Mouse (Mus musculus): ENCODE results near the gene Ahcyl2.
A peak's percentile ranks its signal among the peaks of the same experiment; 100 is the strongest.

Ahcyl2 gene

DNA sequence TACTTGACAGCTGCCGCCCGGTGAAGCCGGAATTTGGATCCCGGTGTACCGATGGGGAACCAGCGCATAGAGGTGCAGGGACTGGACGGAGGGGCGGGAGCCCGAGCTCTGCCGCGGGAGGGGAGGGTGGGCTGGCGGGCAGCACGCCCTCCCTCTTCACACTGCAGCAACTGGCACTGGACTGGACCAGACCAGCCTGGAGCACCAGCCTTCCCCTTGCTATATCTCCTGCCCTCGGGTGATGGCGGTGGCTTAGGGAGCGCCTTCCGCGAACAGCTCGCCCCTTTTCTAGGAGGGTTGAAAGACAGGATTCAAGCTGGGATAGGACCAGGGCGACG lies 149.5 kb downstream of the Ahcyl2 start:
- DNase-seq, result no peak

DNA sequence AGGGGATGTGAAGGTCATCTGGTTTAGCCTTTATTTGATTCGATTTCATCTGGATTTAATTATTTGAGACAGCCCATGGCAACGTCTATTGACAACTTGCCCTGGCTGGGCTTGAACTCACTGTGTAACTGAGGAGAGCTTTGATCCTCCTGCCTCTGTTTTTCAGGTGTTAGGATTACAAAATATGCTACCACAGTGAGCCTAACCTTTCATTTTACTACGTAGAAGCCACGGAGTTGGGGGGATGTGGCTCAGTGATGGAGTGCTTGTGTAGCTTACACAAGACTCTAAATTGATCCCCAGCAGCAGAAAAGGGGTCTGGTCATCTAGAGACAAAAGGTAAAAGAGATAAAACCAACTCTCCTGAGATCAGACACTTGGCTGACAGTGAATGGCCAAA lies 150.1 kb downstream of the Ahcyl2 start:
- no peak for DNase-seq

DNA sequence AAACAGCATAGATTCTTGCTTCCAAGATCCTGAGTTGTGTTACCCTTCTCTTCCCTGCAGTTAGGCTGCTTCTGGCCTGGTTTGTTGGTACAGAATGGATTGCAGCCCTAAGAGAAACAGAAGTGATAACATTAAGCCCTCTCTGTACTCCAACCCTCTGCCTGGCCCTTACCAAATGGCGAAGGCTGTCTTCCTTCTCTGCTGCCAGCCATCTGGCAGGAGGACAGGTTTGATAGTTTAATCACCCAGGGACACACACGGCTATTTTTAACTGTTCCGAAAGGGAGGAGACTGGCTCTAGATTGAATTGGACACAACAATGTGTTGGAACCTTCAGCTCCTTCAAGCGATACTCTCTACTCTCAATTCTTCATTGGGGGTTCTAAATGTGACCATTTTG lies 155.7 kb downstream of the Ahcyl2 start:
- DNase-seq, result peak; percentile 85

DNA sequence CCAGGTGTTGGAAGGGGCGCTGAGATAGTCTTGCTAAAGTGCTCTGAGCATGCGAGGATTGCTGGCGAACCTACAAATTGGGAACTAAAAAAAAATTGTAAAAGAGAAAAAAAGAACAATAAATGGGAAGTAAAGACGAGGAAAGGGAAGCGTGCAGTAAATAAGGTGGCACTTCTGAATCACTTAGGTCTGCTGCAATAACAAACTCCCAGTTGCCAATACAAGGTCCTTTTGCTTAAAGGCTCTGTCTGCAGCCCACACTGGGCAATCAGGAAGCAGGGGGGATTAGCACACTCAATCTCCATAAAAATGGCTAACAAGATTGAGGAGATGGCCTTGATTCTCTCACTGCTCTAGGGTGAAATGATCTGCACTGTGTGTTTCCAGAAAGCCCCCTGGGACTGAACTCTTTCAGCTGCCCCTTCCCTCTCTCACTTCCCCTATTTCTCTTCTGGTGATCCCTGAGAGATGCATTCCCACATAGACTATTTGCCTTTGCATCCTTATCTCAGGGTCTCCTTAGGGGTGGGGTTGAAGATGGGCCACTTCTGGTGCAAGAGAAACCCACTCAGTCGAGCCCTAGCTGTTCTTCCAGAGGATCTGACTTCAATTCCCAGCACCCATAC lies 157.9 kb downstream of the Ahcyl2 start:
- DNase-seq, result no peak

DNA sequence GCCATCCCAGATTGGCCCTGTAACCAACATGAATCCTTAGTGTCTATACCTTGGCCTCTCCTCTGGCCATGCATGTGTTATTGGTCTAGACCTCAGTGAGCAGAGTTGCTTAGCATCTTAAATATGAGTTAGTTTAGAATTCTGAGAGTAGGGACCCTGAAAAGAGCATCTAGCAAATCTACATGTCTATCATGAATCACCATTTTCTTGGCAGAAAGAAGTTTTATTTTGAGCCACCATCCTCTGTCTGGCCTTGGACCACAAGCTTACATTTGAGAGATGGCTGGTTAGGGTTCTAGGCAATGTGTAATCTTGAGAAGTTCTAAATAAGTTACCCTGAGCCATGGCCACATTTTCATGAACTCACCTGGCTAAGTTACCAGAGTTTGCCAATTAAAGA lies 162.3 kb downstream of the Ahcyl2 start:
- no peak for DNase-seq

DNA sequence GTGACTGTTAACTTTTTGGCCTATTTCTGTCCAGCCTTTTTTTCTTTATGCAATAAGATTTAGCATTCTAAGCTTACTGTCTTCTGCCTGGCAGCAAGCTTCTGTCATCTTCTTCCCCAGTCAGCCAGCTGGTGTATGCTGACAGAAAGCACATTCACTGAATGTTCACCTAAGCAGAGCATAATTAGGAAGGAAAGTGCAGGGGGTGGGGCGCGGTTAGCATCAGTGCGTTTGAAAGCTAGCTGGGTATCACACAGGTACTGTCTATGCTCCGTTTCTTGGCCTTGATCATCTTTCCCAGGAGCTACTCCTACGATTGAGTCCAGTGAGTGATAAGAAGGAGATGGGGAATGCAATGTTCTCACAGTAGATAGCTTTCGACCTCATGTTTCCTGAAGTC lies 162.9 kb downstream of the Ahcyl2 start:
- DNase-seq, result no peak

DNA sequence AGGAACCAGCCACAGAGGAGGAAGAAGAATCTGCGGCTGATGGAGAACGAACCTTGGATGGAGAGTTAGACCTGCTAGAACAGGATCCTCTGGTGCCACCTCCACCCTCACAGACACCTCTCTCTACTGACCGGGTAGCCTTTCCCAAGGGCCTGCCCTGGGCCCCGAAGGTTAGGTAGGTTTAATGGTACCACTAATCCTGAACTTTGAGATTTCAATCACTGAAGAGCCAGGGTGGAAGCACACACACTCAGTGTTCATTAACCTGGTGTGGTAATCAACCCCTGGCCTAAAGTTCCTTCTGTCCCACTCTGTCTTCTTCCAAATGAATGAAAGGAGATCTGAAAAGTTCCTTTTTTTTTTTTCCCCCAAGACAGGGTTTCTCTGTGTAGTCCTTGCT lies 163.4 kb downstream of the Ahcyl2 start:
- DNase-seq, result no peak

DNA sequence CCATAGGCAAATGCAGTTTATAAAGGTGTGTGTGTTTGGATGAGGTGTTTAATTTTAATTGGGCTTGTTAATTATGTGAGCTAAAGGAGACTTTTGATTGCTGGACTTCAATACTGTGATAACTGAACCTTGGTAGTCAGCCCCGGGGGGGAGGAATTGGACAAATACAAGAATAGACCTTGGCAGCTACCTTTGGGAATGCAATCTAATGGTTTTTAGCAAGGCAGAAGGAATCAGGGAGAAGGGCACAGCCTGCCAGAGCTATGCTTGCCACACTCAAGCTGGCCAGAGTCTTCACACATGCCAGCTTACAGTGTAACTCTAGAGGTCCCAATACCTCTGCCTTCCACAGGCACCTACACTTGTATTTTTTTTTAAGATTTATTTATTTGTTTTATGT lies 167.9 kb downstream of the Ahcyl2 start:
- no peak for DNase-seq

DNA sequence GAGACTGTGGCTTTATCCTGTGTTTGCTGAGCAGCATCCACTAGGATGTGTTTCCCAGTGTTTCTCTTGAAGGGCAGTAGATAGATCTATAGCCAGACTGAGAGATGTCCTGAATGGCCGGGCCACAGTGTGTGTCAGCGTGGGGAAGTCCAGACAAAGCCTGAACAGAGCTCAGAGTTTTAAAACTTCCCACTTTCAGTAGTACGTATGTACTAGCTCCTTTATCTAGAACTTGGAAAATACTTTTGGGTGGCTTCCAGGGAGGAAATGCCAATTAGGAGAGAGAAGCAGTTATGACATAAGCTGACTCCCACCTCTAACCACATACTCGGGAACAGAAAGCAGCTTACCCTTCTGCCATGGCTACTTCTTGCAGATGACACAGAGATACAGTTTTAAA lies 172.6 kb downstream of the Ahcyl2 start:
- no peak for DNase-seq

DNA sequence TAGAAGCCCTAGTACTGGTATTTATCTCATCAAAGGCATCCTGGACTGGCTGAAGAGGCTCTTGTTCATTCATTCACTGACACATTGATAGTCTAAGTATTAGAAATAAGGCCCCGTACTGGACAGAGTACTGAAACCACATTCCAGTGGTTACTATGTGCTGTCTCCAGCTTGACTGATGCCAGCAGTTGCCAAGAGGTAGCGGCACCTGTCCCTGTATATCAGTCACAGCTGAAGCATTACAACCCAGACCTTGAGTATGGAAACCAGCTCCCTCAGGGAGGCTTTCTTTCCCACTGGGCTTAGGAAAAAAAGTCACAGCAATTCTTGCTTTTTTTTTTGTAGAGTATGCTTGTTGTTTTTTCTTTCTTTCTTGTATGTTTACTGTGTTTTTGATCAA lies 173.2 kb downstream of the Ahcyl2 start:
- no peak for DNase-seq

DNA sequence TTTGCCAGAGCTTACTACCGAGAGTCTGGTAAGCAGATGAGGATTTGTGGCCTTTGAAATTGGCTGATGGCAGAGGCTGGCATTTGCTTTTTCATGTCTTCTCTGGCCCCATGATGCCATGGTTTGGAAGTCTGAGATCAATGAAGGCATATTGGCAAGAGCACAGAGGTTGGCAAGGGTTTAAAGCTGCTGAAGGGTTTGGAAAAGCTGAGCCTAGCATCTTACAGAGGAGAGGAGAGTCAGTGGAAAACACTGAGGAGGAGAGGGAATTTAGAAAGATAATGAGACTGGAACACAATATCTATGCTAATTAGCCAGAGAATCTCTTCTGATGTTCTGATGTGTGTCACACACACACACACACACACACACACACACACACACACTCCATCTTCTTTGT lies 176.7 kb downstream of the Ahcyl2 start:
- no peak for DNase-seq

DNA sequence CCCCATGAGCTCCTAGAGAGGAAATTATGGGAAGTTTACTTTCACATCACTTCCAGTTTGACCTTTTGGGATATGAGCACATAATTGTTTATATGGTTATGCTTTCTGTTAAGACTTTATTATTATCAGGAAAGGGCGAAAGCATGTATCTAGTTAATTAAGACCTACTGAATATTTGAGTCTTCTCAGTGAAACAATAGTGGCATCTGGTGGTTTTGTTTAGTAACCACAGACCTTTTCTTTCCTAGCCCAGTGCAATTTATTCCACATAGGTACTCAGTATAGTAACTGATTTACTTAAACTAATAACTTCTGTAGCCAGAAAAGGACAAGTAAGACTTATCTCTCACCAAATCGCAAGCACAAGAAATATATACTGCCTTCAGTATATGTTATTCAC lies 178.8 kb downstream of the Ahcyl2 start:
- peak; percentile 24 for DNase-seq

DNA sequence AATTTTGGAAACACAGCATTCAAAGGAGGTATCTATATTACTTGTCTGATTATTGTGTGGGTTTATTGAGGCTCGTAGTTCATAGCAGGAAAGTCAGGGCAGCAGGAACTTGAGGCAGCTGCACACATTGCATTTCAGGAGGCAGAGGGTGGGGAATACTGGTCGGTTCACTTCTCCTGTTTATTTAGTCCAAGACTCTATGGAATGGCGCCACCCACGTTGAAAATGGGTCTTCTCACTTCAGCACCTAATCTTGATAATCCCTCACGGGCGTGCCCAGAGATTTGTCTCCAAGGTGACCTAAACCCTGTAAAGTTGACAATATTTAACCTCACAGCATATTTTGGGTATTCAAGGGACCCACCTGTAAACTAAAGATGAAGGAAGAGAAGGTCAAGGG lies 180.0 kb downstream of the Ahcyl2 start:
- DNase-seq, result no peak

DNA sequence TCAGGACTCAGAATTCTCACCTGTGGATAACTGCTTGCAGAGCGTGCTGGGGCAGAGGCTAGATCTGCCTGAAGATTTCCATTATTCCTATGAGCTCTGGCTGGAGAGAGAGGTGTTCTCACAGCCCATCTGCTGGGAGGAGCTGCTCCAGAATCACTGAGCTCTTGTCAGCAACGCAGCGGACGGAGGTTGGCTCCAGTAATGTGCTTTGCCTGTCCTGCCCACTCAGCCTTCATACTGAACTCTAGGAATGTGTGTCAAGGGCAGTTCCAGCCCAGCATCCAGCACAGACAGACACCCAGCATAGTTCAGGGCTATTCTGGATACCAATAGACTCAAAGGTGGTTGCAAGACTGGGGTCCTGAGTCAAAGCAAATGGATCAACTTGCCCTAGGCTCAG lies 188.9 kb downstream of the Ahcyl2 start:
- DNase-seq, result no peak

DNA sequence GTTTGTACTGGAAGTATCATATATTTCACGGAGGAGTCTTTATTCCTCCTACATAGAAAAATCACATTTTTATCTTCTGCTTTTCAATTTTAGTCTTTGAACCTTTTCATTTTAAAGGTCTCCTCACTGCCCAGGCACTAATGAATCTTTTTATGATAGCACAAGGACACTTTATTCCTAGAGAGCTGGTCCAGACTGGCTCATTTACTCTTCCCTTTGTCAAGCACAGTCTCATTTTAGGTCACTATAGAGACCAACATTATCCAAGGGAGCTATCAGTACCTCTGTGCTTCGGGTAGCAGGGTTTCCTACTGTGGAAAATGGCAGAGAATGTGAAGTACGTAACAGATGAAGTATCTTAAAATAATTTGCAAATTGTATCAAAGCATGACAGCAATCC lies 190.9 kb downstream of the Ahcyl2 start:
- no peak for DNase-seq

DNA sequence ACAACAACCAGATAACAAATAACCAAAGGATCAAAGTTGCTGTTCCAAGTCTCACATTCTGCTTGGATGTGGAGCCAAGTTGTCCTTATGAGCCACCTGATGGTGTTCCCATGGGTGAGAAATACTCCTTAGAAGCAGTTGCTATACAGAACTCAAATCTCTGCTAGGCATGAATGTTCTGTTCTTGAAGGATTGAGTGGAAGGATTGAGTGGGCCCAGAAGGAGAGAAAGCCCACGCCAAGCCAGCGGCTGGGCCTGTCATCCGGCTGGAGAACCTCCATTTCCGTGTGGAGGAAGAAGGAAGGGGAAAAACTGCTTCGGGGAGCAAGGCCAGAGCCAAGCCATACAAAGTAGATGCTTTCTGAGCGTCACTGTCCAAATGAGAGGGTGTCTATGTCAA lies 193.3 kb downstream of the Ahcyl2 start:
- DNase-seq, result no peak

Data from cerebellum, adult 9-10 months (tissue).